Mouse (Mus musculus) CH12.LX (cell line): ENCODE measurements around the gene Colca2. TPM values are rescaled to one million over a fixed set of nuclear protein-coding genes. Genes with fewer than 3 reads are reported as not detected.

Experiments
- DNase-seq: peaks from one replicate; pipeline ENCODE4 v3.0.0-alpha.2; 2013; ENCODE audit errors: extremely low read depth
- H3K27ac ChIP-seq: 2 replicates; pipeline ENCODE4 v1.5.1; 2012; ENCODE audit warnings: low read depth, mild to moderate bottlenecking, control low read depth, moderate library complexity; ENCODE audit not compliant: insufficient read depth
- H3K27me3 ChIP-seq: replicated peaks from 2 replicates; pipeline ENCODE3; 2012; ENCODE audit warnings: inconsistent platforms
- H3K36me3 ChIP-seq, 2 experiments: replicated peaks in 1 of 2; 2 replicates each; pipeline versions ENCODE3 to v1.6.1; 2012; ENCODE audit warnings: inconsistent platforms in 1 of 2, low read length in 1 of 2, mild to moderate bottlenecking in 1 of 2, mixed read lengths in 1 of 2, moderate library complexity in 1 of 2; ENCODE audit not compliant: control insufficient read depth in 1 of 2, insufficient read depth in 1 of 2
- H3K4me1 ChIP-seq, 2 experiments: 2 replicates each; pipeline ENCODE4 v1.6.1; 2012; ENCODE audit warnings: inconsistent platforms in 1 of 2, moderate library complexity in 1 of 2; ENCODE audit not compliant: insufficient read depth in 2 of 2, control insufficient read depth in 1 of 2
- H3K4me2 ChIP-seq: 2 replicates; pipeline ENCODE4 v1.6.1; 2012; ENCODE audit warnings: low read depth, mild to moderate bottlenecking, control low read depth; ENCODE audit not compliant: poor library complexity, insufficient read depth, severe bottlenecking
- H3K4me3 ChIP-seq, 3 experiments: fragments of 150-350 bp in 1 of 3; sonication (generic) in 1 of 3; replicated peaks in 1 of 3; 2 replicates each; pipeline versions ENCODE3 to v1.5.1; 2011 to 2012; ENCODE audit warnings: low read depth in 2 of 3, low read length in 2 of 3, mild to moderate bottlenecking in 2 of 3, moderate library complexity in 2 of 3, control low read depth in 1 of 3, improper control_type of control experiment in 1 of 3, inconsistent platforms in 1 of 3, mixed read lengths in 1 of 3; ENCODE audit not compliant: poor library complexity in 1 of 3
- H3K79me2 ChIP-seq: replicated peaks from 2 replicates; pipeline ENCODE4 v1.6.1; 2012; ENCODE audit warnings: mild to moderate bottlenecking, moderate library complexity; ENCODE audit not compliant: control insufficient read depth, poor library complexity, insufficient read depth, severe bottlenecking; ENCODE audit errors: extremely low read depth
- H3K9ac ChIP-seq: 2 replicates; pipeline ENCODE4 v1.6.1; 2012; ENCODE audit warnings: low read depth, mild to moderate bottlenecking, control low read depth, moderate library complexity; ENCODE audit not compliant: insufficient read depth
- H3K9me3 ChIP-seq: replicated peaks from 2 replicates; pipeline ENCODE3; 2012; ENCODE audit warnings: low read length, inconsistent platforms, mixed read lengths
- BHLHE40 ChIP-seq: IDR thresholded peaks from 2 replicates; pipeline ENCODE4 v1.6.1; 2011; ENCODE audit warnings: mild to moderate bottlenecking, low read depth, low read length, improper control_type of control experiment
- CHD2 ChIP-seq: IDR thresholded peaks from 2 replicates; pipeline ENCODE4 v1.6.1; 2011; ENCODE audit warnings: low read length, improper control_type of control experiment
- CTCF ChIP-seq, 2 experiments: IDR thresholded peaks in 1 of 2; conservative IDR thresholded peaks in 1 of 2; 2 replicates each; pipeline ENCODE4 v1.5.1; 2011 to 2012; ENCODE audit warnings: low read depth in 2 of 2, low read length in 2 of 2, improper control_type of control experiment in 1 of 2, inconsistent platforms in 1 of 2, mild to moderate bottlenecking in 1 of 2, moderate library complexity in 1 of 2
- E2F4 ChIP-seq: IDR thresholded peaks from 2 replicates; pipeline ENCODE4 v1.6.1; 2011; ENCODE audit warnings: low read depth, low read length, improper control_type of control experiment; ENCODE audit not compliant: insufficient replicate concordance
- ELF1 ChIP-seq: IDR thresholded peaks from 2 replicates; pipeline ENCODE4 v1.6.1; 2014; ENCODE audit warnings: low read depth, mild to moderate bottlenecking, inconsistent platforms, low read length, improper control_type of control experiment
- EP300 ChIP-seq: IDR thresholded peaks from 2 replicates; pipeline ENCODE4 v1.6.1; 2011; ENCODE audit warnings: low read length, improper control_type of control experiment
- GABPA ChIP-seq: IDR thresholded peaks from 2 replicates; pipeline ENCODE4 v1.6.1; 2012; ENCODE audit warnings: low read depth, low read length, improper control_type of control experiment, inconsistent platforms; ENCODE audit not compliant: insufficient replicate concordance
- HCFC1 ChIP-seq: IDR thresholded peaks from 2 replicates; pipeline ENCODE4 v1.6.1; 2012; ENCODE audit warnings: low read depth, mild to moderate bottlenecking, inconsistent platforms, low read length, improper control_type of control experiment
- IRF4 ChIP-seq: IDR thresholded peaks from 2 replicates; pipeline ENCODE4 v1.6.1; 2014; ENCODE audit warnings: low read depth, mild to moderate bottlenecking, inconsistent platforms, low read length, improper control_type of control experiment
- KAT2A ChIP-seq: IDR thresholded peaks from 2 replicates; pipeline ENCODE4 v1.6.1; 2012; ENCODE audit warnings: low read length, improper control_type of control experiment, inconsistent platforms; ENCODE audit not compliant: insufficient replicate concordance
- MAFK ChIP-seq: IDR thresholded peaks from 2 replicates; pipeline ENCODE4 v1.6.1; 2011; ENCODE audit warnings: low read length, improper control_type of control experiment; ENCODE audit not compliant: insufficient replicate concordance
- MAX ChIP-seq: IDR thresholded peaks from 2 replicates; pipeline ENCODE4 v1.6.1; 2011; ENCODE audit warnings: low read length, improper control_type of control experiment
- MAZ ChIP-seq: IDR thresholded peaks from 2 replicates; pipeline ENCODE4 v1.6.1; 2012; ENCODE audit warnings: low read depth, mild to moderate bottlenecking, inconsistent platforms, low read length, improper control_type of control experiment, moderate library complexity
- MEF2A ChIP-seq: IDR thresholded peaks from 2 replicates; pipeline ENCODE4 v1.6.1; 2014; ENCODE audit warnings: low read depth, mild to moderate bottlenecking, inconsistent platforms, low read length, improper control_type of control experiment, borderline replicate concordance
- MXI1 ChIP-seq: IDR thresholded peaks from 2 replicates; pipeline ENCODE4 v1.6.1; 2011; ENCODE audit warnings: mild to moderate bottlenecking, low read depth, low read length, improper control_type of control experiment
- MYC ChIP-seq: IDR thresholded peaks from 2 replicates; pipeline ENCODE4 v1.6.1; 2011; ENCODE audit warnings: low read depth, mild to moderate bottlenecking, improper control_type of control experiment, low read length
- NRF1 ChIP-seq: IDR thresholded peaks from 2 replicates; pipeline ENCODE4 v1.6.1; 2014; ENCODE audit warnings: low read depth, mild to moderate bottlenecking, inconsistent platforms, low read length, improper control_type of control experiment, moderate library complexity
- PAX5 ChIP-seq: IDR thresholded peaks from 2 replicates; pipeline ENCODE4 v1.6.1; 2012; ENCODE audit warnings: low read length, inconsistent platforms, mixed read lengths
- POLR2A ChIP-seq: IDR thresholded peaks from 2 replicates; pipeline ENCODE4 v1.6.1; 2011; ENCODE audit warnings: low read depth, mild to moderate bottlenecking, improper control_type of control experiment, low read length
- RCOR1 ChIP-seq: conservative IDR thresholded peaks from 2 replicates; pipeline ENCODE4 v1.6.1; 2012; ENCODE audit warnings: low read depth, mild to moderate bottlenecking, inconsistent platforms, low read length, improper control_type of control experiment
- SIN3A ChIP-seq: IDR thresholded peaks from 2 replicates; pipeline ENCODE4 v1.6.1; 2012; ENCODE audit warnings: low read length, improper control_type of control experiment, inconsistent platforms
- SMC3 ChIP-seq: IDR thresholded peaks from 2 replicates; pipeline ENCODE4 v1.6.1; 2011; ENCODE audit warnings: low read depth, low read length, improper control_type of control experiment
- TBP ChIP-seq: conservative IDR thresholded peaks from 2 replicates; pipeline ENCODE4 v1.6.1; 2011; ENCODE audit warnings: low read depth, low read length, improper control_type of control experiment
- USF2 ChIP-seq: conservative IDR thresholded peaks from 2 replicates; pipeline ENCODE4 v1.6.1; 2011; ENCODE audit warnings: low read depth, low read length, improper control_type of control experiment
- ZKSCAN1 ChIP-seq: IDR thresholded peaks from 2 replicates; pipeline ENCODE4 v1.6.1; 2012; ENCODE audit warnings: low read depth, inconsistent platforms, low read length, improper control_type of control experiment, borderline replicate concordance
- ZMIZ1 ChIP-seq: IDR thresholded peaks from 2 replicates; pipeline ENCODE4 v1.6.1; 2012; ENCODE audit warnings: low read depth, mild to moderate bottlenecking, inconsistent platforms, low read length, improper control_type of control experiment
- ZNF384 ChIP-seq: IDR thresholded peaks from 2 replicates; pipeline ENCODE4 v1.6.1; 2012; ENCODE audit warnings: low read depth, low read length, improper control_type of control experiment, inconsistent platforms
- dilution Hi-C: fragments of 300-500 bp; cut with MboI; formaldehyde crosslinking; loops from 2 replicates; pipeline ENCODE4 v1.14.3; 2020; ENCODE audit warnings: low sequenced_read_pairs; ENCODE audit not compliant: extremely low pct_unique_long_range_greater_than_20kb, extremely low pct_ligation_motif_present
- in situ Hi-C: fragments of 300-500 bp; cut with MboI; formaldehyde crosslinking; loops from 3 replicates; pipeline ENCODE4 v1.14.3; 2019; ENCODE audit warnings: low sequenced_read_pairs, low pct_ligation_motif_present, low pct_unique_long_range_greater_than_20kb, mixed read lengths
- polyA plus RNA-seq: library from polyadenylated mRNA; unstranded; fragments of >175 nt; gene quantifications from 2 replicates; pipeline ENCODE4 v1.2.1, GENCODE M21; 2012; ENCODE audit warnings: low read depth; ENCODE audit not compliant: insufficient read length
- total RNA-seq, 2 experiments: library from RNA; depleted of rRNA; stranded (reverse); fragments of 300-350 nt in 1 of 2; fragments of >200 nt in 1 of 2; gene quantifications; 2 replicates each; pipeline ENCODE4 v1.2.3; 2012 to 2014

Colca2 gene
- total and polyA plus RNA-seq, 3 experiments = 0.97 TPM; not detected in 2

DNA sequence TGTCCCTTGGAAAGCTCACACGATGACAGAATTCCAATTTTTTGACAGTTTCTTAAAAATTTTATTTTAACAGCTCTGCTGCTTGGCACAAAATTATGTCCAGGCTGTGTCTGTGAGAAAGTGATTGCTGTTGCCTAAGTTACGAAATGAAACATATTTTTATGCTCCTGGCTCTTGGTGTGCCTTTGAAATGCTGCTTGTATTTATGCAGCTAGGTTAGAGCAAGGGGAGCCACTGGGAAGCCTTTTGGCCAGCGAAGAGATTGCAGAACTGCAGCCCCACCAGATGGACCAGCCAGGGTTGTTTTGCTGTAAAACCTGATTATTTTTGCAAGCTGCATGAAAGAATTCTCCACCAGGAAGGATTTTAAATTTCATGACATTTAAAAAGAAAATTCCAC, 26.8 kb upstream of the Colca2 start:
- in situ Hi-C loops = no loop called here
- no peak overlapping the region for H3K9ac ChIP-seq
- H3K4me1 ChIP-seq = peaks cover 9 to 82% of the 10 kb centered on the region in 2 experiments
- no peak overlapping the region for H3K4me3 ChIP-seq
- H3K36me3 ChIP-seq = peaks cover 60 to 88% of the 10 kb centered on the region in 2 experiments
- no peak for DNase-seq
- no peak overlapping the region for H3K27ac ChIP-seq
- TF ChIP-seq MEF2A = no peak
- TF ChIP-seq ZNF384 = no peak
- no peak for TF ChIP-seq RCOR1
- no peak for TF ChIP-seq MAZ
- no peak for TF ChIP-seq PAX5
- TF ChIP-seq ZMIZ1 = no peak
- TF ChIP-seq NRF1 = no peak
- TF ChIP-seq ZKSCAN1 = no peak
- no peak for TF ChIP-seq CTCF (conservative IDR thresholded peaks at IDR 0.05 in 1 of 2, IDR thresholded peaks at IDR 0.05 in 1 of 2; ENCODE audit: low read depth in 2 of 2, low read length in 2 of 2)
- no peak for TF ChIP-seq IRF4
- no peak for TF ChIP-seq CHD2
- TF ChIP-seq MYC = no peak
- TF ChIP-seq KAT2A = no peak
- no peak for TF ChIP-seq MAFK
- no peak for TF ChIP-seq SMC3
- no peak for TF ChIP-seq BHLHE40
- no peak for TF ChIP-seq HCFC1
- no peak for TF ChIP-seq GABPA
- no peak overlapping the region for H3K4me2 ChIP-seq
- peaks cover 66% of the 10 kb centered on the region for H3K79me2 ChIP-seq
- H3K27me3 ChIP-seq = no peaks in the 10 kb centered on the region
- dilution Hi-C loops = no loop called here
- no peaks in the 10 kb centered on the region for H3K9me3 ChIP-seq

DNA sequence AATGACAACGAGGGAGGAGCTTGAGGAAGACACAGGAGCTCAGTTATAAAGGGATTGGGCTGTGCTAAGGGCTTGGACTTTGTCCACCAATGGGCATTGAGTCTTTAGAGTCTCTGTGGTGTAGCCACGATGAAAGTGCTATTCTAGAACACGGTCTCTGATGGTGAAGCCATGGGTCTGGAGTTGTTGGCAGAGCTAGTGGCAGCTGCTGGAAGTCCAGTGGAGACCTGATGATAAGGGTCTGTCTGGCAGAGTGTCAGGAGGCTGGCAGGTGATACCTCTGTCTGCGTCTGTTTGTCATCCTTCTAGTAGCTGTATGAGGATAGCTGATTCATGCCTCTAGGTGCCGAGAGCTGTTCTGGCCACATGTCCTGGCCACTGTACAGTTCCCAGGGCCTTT, 25.6 kb upstream of the Colca2 start:
- no peak overlapping the region for H3K4me3 ChIP-seq
- in situ Hi-C loops = no loop called here

More for the DNA sequence above, 25.6 kb upstream of the Colca2 start:
- DNase-seq = no peak
- no peak for TF ChIP-seq MYC
- TF ChIP-seq EP300 = no peak
- no peak for TF ChIP-seq GABPA
- no peak for TF ChIP-seq MXI1
- TF ChIP-seq ELF1 = no peak
- no peak for TF ChIP-seq SIN3A
- no peak for TF ChIP-seq TBP
- TF ChIP-seq MAX = no peak
- no peak for TF ChIP-seq USF2
- no peak for TF ChIP-seq ZNF384
- TF ChIP-seq MEF2A = no peak
- no peak for TF ChIP-seq E2F4
- no peak for TF ChIP-seq SMC3
- no peak for TF ChIP-seq CTCF (conservative IDR thresholded peaks at IDR 0.05 in 1 of 2, IDR thresholded peaks at IDR 0.05 in 1 of 2; ENCODE audit: low read depth in 2 of 2, low read length in 2 of 2)
- TF ChIP-seq POLR2A = no peak
- H3K27me3 ChIP-seq = no peaks in the 10 kb centered on the region
- H3K36me3 ChIP-seq = peaks cover 51 to 88% of the 10 kb centered on the region in 2 experiments
- no peak overlapping the region for H3K4me2 ChIP-seq
- H3K4me1 ChIP-seq = peaks cover 9 to 77% of the 10 kb centered on the region in 2 experiments
- H3K79me2 ChIP-seq = peaks cover 60% of the 10 kb centered on the region
- H3K27ac ChIP-seq = no peak overlapping the region
- H3K9me3 ChIP-seq = no peaks in the 10 kb centered on the region
- no peak overlapping the region for H3K9ac ChIP-seq
- dilution Hi-C loops = no loop called here
